Mouse (Mus musculus): ENCODE data around the gene Adgrg2. TPM values are rescaled to one million over a fixed set of nuclear protein-coding genes. Genes with fewer than 3 reads are reported as not detected.
A peak's percentile ranks its signal among the peaks of the same experiment; 100 is the strongest.

The Adgrg2 gene
- polyA plus RNA-seq, 2 experiments, result 17.8 to 26.5 TPM

DNA sequence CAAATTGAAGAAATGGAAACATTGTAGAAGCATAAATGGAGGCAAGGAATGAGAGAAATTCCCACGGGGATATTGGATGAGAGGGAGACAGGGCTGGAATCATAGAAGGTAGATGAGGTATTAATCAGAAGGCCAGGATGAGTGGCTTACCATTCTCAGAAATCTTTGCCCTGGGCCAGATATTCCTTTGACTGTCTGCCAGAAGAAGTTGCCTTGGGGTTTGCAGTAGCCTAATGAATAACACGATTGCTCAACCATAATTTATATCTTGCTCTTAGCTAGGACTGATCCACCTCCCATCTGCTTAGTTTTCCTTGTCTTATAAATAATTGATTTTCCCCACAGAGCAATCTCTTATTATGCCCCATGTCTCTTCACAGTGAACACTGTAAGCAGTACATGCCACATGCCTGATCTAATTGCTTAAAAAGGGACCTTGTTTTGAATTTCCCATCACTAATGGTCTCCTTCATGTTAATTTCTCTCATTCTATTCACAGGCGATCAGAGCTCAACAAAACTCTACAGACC, 80.8 kb downstream of the Adgrg2 start:
- no peak for TF ChIP-seq POLR2A (IDR thresholded peaks at IDR 0.05; ENCODE audit: borderline replicate concordance, extremely low read depth, insufficient read depth, insufficient read length)
- Histone ChIP-seq H3K4me1 (ENCODE audit: control insufficient read depth, insufficient read depth, low read length) (no peaks in the 10 kb centered on the region), H3K9me3 (ENCODE audit: control insufficient read depth, low read length) (no peaks in the 10 kb centered on the region), H3K9ac (ENCODE audit: low read depth, low read length, severe bottlenecking) (no peak overlapping the region), H3K4me3 (replicated peaks; ENCODE audit: low read length) (no peak overlapping the region), H3K27ac (replicated peaks; ENCODE audit: low read depth, low read length) (no peak overlapping the region), H3K27me3 (ENCODE audit: control insufficient read depth, insufficient read depth, low read length) (no peaks in the 10 kb centered on the region), H3K36me3 (ENCODE audit: control insufficient read depth, insufficient read depth, low read length) (no peaks in the 10 kb centered on the region), H3K4me2 (replicated peaks; ENCODE audit: low read depth, low read length, severe bottlenecking) (no peak overlapping the region)
- WGBS, result 78% methylated on average over 3 of the region's 3 CpGs
- DNase-seq (ENCODE audit: low spot score) (no peak), ATAC-seq (ENCODE audit: low FRiP score, low read depth) (no peak)

DNA sequence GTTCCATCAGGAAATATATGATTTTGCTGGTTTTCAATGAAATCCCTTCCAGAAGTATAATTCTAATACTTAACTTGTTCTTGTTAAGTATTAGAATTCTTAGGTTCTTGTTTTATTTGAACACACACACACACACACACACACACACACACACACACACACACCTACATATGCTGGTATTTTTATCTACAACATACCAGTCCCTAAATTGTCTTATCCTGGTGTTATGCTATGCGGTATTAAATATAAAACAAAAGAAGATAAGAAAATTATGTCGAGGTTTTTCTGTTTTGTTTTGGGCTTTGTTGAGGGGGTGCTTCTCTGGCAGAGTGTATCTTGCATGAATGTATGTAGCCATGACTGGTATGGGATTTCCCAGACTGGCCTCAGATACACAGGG, 99.3 kb downstream of the Adgrg2 start:
- Histone ChIP-seq H3K4me3 (replicated peaks; ENCODE audit: low read length) (no peak overlapping the region), H3K4me2 (replicated peaks; ENCODE audit: low read depth, low read length, severe bottlenecking) (no peak overlapping the region), H3K9me3 (ENCODE audit: control insufficient read depth, low read length) (no peaks in the 10 kb centered on the region), H3K27me3 (ENCODE audit: control insufficient read depth, insufficient read depth, low read length) (no peaks in the 10 kb centered on the region), H3K9ac (ENCODE audit: low read depth, low read length, severe bottlenecking) (no peak overlapping the region), H3K4me1 (ENCODE audit: control insufficient read depth, insufficient read depth, low read length) (no peaks in the 10 kb centered on the region), H3K27ac (replicated peaks; ENCODE audit: low read depth, low read length) (no peak overlapping the region), H3K36me3 (ENCODE audit: control insufficient read depth, insufficient read depth, low read length) (no peaks in the 10 kb centered on the region)
- TF ChIP-seq POLR2A (IDR thresholded peaks at IDR 0.05; ENCODE audit: borderline replicate concordance, extremely low read depth, insufficient read depth, insufficient read length), result no peak
- DNase-seq (ENCODE audit: low spot score), result no peak
- 82% methylated on average over 2 of the region's 2 CpGs for WGBS
- ATAC-seq (ENCODE audit: low FRiP score, low read depth), result no peak

DNA sequence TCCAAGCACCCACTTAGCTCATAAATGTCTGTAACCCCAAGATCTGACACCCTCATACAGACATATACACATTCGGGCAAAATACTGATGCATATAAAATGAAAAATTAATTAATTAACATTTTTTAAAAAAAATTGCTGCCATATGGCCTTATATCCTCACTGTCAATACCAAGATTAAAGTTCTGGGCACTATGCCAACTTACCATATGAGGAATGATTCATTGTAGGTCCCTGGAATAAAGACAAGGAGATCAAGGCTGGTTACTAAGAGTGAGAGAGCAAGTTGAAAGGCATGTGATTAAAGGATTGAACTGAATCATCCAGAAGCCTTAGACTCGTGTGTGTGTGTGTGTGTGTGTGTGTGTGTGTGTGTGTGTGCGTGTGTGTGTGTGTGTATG, 103.8 kb downstream of the Adgrg2 start:
- TF ChIP-seq POLR2A (IDR thresholded peaks at IDR 0.05; ENCODE audit: borderline replicate concordance, extremely low read depth, insufficient read depth, insufficient read length), result no peak
- Histone ChIP-seq H3K4me1 (ENCODE audit: control insufficient read depth, insufficient read depth, low read length) (no peaks in the 10 kb centered on the region), H3K9me3 (ENCODE audit: control insufficient read depth, low read length) (no peaks in the 10 kb centered on the region), H3K4me2 (replicated peaks; ENCODE audit: low read depth, low read length, severe bottlenecking) (no peak overlapping the region), H3K36me3 (ENCODE audit: control insufficient read depth, insufficient read depth, low read length) (no peaks in the 10 kb centered on the region), H3K27ac (replicated peaks; ENCODE audit: low read depth, low read length) (no peak overlapping the region), H3K4me3 (replicated peaks; ENCODE audit: low read length) (no peak overlapping the region), H3K27me3 (ENCODE audit: control insufficient read depth, insufficient read depth, low read length) (no peaks in the 10 kb centered on the region), H3K9ac (ENCODE audit: low read depth, low read length, severe bottlenecking) (no peak overlapping the region)
- DNase-seq (ENCODE audit: low spot score) (peak; percentile 22), ATAC-seq (ENCODE audit: low FRiP score, low read depth) (no peak)
- WGBS, result 48% methylated on average over 1 of the region's 3 CpGs

DNA sequence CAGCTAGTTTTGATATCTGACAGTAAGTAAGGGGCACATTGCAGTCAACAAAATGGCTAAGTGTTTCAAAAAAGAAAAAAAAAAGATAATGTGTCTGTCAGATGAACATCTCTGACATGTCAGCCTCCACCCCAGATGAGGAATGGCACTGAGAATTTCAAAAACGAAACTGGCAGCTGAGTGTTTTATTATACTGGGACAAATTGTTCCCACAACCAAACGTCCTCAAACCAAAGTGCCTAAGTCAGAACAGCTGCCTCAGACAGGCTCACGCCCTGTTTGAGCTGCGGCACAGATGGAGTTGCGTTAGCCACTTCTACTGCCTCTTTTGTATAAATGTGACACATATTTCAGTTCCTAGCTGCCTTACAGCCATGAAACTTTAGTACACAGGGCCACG, 104.4 kb downstream of the Adgrg2 start:
- Histone ChIP-seq H3K36me3 (ENCODE audit: control insufficient read depth, insufficient read depth, low read length) (no peaks in the 10 kb centered on the region), H3K27ac (replicated peaks; ENCODE audit: low read depth, low read length) (no peak overlapping the region), H3K4me3 (replicated peaks; ENCODE audit: low read length) (no peak overlapping the region), H3K9ac (ENCODE audit: low read depth, low read length, severe bottlenecking) (no peak overlapping the region), H3K4me1 (ENCODE audit: control insufficient read depth, insufficient read depth, low read length) (no peaks in the 10 kb centered on the region), H3K9me3 (ENCODE audit: control insufficient read depth, low read length) (no peaks in the 10 kb centered on the region), H3K27me3 (ENCODE audit: control insufficient read depth, insufficient read depth, low read length) (no peaks in the 10 kb centered on the region), H3K4me2 (replicated peaks; ENCODE audit: low read depth, low read length, severe bottlenecking) (no peak overlapping the region)
- DNase-seq (ENCODE audit: low spot score) (no peak), ATAC-seq (ENCODE audit: low FRiP score, low read depth) (no peak)
- 51% methylated on average over 6 of the region's 6 CpGs for WGBS
- TF ChIP-seq POLR2A (IDR thresholded peaks at IDR 0.05; ENCODE audit: borderline replicate concordance, extremely low read depth, insufficient read depth, insufficient read length), result no peak

DNA sequence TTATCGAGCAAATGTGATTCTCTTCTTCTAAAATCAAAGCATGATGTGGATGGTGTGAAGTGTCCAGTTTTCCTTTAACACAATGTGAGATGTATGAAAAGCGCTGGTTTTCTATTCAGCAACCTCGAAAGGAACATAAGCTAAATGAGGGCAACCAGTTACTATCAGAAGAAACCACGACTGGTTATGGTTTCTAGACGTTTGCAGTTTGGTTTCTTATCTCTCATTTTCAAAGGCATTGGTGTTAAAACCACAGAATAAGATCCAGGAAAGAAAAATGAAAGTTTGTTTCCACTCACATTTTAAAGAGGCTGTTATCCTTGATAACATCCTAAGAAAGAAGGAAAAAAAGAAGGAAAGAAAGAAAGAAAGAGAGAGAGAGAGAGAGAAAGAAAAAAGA, 106.0 kb downstream of the Adgrg2 start:
- no peak overlapping the region for H3K27ac ChIP-seq (replicated peaks; ENCODE audit: low read depth, low read length)
- H3K27me3 ChIP-seq (ENCODE audit: control insufficient read depth, insufficient read depth, low read length), result no peaks in the 10 kb centered on the region; the same call in 1 of the 2 replicates
- no peaks in the 10 kb centered on the region for H3K9me3 ChIP-seq (ENCODE audit: control insufficient read depth, low read length)
- DNase-seq (ENCODE audit: low spot score) (no peak), ATAC-seq (ENCODE audit: low FRiP score, low read depth) (no peak)
- TF ChIP-seq POLR2A (IDR thresholded peaks at IDR 0.05; ENCODE audit: borderline replicate concordance, extremely low read depth, insufficient read depth, insufficient read length), result no peak
- 72% methylated on average over 5 of the region's 5 CpGs for WGBS
- H3K4me2 ChIP-seq (replicated peaks; ENCODE audit: low read depth, low read length, severe bottlenecking), result no peak overlapping the region
- H3K36me3 ChIP-seq (ENCODE audit: control insufficient read depth, insufficient read depth, low read length), result no peaks in the 10 kb centered on the region
- H3K4me1 ChIP-seq (ENCODE audit: control insufficient read depth, insufficient read depth, low read length), result no peaks in the 10 kb centered on the region
- H3K9ac ChIP-seq (ENCODE audit: low read depth, low read length, severe bottlenecking), result no peak overlapping the region
- no peak overlapping the region for H3K4me3 ChIP-seq (replicated peaks; ENCODE audit: low read length)

DNA sequence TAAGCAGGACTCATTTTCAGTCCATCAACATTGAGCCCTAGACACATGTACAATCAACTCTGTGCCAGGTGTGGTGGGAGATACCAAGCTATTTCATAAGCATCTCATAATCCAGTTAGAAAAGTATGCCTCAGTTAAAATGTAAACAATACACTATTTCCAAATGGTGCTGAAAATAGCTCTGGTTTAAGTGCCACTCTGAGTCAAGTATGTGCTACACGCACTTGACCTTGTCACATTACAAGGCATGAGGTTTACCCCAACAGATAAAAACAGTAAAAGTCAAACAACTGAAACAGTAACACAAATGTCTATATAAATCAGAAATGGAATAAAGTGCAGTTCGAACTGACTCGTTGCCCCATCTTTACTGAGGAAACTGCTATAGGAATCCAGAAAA, 110.6 kb downstream of the Adgrg2 start:
- no peak overlapping the region for H3K27ac ChIP-seq (replicated peaks; ENCODE audit: low read depth, low read length)
- no peaks in the 10 kb centered on the region for H3K9me3 ChIP-seq (ENCODE audit: control insufficient read depth, low read length)
- H3K4me3 ChIP-seq (replicated peaks; ENCODE audit: low read length), result no peak overlapping the region
- H3K9ac ChIP-seq (ENCODE audit: low read depth, low read length, severe bottlenecking), result no peak overlapping the region
- 94% methylated on average over 3 of the region's 3 CpGs for WGBS
- H3K36me3 ChIP-seq (ENCODE audit: control insufficient read depth, insufficient read depth, low read length), result no peaks in the 10 kb centered on the region
- no peak for DNase-seq (ENCODE audit: low spot score)
- TF ChIP-seq POLR2A (IDR thresholded peaks at IDR 0.05; ENCODE audit: borderline replicate concordance, extremely low read depth, insufficient read depth, insufficient read length), result no peak
- no peak for ATAC-seq (ENCODE audit: low FRiP score, low read depth)
- H3K27me3 ChIP-seq (ENCODE audit: control insufficient read depth, insufficient read depth, low read length), result peaks cover 4% of the 10 kb centered on the region; the same call in 1 of the 2 replicates
- no peaks in the 10 kb centered on the region for H3K4me1 ChIP-seq (ENCODE audit: control insufficient read depth, insufficient read depth, low read length)
- no peak overlapping the region for H3K4me2 ChIP-seq (replicated peaks; ENCODE audit: low read depth, low read length, severe bottlenecking)
